Mouse (Mus musculus) ovary, postnatal 10 days (tissue): Measurements from ENCODE around the gene Atp2b2.
A peak's percentile ranks its signal among the peaks of the same experiment; 100 is the strongest.

Experiments
- DNase-seq: peaks from one replicate; pipeline ENCODE4 v3.0.0; 2022; ENCODE audit warnings: low spot score

The Atp2b2 gene

DNA sequence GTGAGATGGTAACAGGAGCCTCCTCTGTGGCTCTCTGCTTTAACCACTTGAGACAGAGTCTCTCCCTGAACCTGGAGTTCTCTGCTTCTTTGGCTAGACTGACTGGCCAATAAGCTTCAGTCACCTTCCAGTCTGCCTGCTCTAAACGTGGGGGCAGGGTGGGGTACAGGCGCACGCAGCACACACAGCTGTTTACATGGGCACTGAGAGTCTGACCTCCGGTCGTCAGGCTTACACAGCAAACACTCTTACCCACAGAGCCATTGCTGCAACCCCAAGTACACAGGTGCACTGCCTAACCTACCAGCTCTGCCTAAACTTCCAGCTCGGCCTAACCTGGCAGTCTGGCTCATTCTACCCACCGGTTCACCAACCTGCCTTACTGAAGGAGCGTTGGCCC is 251.4 kb downstream of the Atp2b2 start:
- DNase-seq: no peak

DNA sequence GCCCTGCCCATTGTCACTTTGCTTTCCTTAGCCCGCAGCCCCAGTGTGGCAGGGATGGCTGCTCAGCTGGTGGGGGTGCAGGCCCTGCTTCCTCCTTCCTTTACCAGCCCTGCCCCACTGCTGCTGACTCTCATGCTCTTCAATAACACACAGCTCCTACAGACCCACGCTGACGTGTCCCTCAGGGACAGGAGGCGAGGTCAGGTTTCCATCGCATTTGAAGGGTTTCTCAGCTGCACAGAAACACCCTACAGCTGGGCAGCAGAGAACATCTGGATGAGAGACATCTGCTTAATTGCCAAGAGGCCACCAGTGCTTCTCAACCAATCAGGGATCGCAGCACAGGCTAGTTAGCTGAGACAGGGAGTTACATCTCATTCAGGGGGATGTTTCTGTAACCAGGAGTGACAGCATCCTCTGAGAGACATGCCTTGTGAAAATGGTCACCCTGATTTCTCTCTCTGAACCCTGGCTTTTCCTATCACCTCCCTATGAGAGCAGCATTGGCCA is 254.9 kb downstream of the Atp2b2 start:
- DNase-seq: no peak

DNA sequence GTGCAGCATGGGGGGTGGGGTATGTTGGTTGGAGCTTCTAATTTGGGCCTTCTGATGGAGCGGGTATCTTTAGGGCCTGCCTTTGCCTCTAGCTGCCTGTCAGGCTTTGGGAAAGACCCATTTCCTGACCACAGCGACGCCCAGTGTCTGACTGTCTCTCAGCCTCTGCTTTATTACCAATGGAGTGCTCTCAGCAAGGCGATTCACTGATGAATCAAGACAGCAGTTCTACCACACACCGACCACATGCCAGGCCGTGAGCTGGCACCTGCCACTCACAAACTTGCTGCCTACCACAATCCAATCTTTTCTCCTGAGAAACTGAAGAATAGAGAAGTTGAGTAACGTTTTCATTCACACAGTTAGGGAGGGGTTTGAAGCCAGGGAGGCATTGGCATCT is 256.8 kb downstream of the Atp2b2 start:
- no peak for DNase-seq

DNA sequence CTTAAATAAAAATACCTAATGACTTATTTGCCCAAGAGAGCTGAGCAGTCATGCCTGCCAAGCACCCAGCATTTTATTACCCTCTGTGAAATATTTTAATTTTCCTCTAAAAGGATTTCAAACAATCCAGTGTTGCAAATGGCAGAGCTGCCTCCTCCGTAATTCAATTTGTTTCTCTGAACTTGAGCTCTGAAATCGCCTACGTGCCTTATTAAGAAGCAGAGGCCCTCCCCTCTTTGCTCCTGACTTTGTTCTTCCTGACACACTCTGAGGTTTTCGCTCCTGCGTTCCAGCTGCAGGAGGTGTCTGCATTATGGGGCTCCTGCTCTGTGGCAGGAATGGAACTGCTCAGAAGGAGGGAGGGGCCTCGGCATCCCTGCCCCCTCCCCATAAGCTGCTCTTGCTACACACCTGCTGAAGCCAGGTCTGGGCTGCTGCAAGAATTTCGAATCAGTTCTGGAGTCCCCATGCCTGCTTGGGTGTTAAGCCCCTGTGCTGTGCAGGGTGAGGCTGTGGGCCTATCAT is 264.1 kb downstream of the Atp2b2 start:
- no peak for DNase-seq

DNA sequence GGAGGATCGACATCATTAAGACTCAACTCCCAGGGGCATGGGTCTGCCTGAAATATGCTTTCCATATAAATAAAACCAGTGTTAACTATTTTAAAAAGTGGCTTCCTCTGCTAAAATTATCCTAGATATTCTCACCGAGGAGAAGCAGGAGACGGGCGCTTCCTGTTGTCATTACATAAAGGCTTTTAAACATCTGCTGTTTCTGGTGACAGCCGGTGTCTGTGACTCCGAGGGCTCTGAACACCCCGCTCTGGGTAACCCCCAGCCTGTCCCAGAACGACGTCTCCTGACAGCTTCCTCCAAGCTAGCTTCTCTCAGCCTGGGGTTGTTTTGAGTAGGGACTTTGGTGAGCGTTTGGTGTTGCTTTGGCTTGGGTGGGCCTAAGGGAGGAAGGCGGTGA is 273.6 kb downstream of the Atp2b2 start:
- no peak for DNase-seq

DNA sequence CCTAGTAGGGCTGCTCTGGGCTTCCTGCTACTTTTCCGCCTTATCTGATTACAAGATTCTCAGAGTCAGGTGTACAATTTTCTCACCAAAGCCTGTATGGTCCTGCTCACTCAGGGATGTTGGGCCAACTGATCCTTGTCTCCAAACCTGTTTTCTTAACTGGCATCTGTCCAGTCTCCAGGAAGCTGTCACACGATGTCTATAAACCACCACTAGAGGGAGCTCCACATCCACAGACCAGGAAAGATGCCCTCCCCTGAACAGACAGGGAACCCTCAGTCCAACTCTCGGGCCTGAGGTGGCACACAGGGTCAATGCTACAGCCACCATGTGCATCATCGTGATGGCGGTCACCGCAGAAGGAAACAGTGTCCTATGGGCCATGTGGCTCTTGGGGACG is 280.8 kb downstream of the Atp2b2 start:
- no peak for DNase-seq

DNA sequence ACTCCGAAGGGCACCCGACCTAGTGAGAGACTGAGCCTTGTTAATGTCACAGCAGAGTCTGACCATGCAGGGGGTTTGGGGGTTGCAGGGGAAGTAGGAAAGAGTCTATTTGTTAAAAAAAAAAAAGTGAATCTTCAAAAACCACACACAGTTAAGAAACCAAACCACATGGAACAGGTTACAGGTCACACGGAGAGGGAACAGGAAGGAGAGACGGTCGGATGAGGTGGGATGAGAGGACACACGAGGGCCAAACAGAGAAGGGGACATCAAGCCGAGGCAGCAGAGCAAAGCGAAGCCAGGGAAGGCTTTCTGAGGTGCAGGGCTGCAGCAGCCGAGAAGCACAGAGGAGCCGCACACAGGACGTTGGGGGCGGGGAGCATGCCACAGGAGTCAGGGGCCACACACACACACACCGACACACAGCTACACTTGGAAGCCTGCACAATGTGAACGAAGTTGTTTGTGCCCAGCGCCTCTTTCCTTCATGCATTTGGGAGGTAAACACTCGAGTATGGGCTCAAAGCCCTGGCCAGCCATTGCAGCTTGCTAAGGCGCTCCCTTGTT is 293.2 kb downstream of the Atp2b2 start:
- no peak for DNase-seq

DNA sequence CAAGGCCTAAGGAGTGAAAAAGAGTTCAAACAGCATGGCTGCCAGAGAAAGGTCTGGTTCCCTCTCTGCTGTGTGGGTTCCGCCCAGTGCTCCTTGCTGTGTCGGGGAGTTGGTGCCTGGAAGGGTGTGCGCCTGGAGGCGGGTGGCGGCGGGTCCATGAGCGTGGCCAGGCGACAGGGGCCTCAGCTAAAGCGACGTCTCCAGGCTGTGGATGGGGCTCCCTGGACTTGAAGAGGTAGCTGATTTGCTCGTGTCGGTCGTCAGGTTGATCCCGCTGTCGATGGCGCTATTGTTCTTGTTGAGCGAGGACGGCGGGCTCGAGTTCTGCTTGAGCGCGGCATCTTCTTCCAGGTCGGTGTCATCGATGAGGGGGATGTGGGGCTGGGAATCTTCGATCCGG is 294.1 kb downstream of the Atp2b2 start:
- DNase-seq: no peak

DNA sequence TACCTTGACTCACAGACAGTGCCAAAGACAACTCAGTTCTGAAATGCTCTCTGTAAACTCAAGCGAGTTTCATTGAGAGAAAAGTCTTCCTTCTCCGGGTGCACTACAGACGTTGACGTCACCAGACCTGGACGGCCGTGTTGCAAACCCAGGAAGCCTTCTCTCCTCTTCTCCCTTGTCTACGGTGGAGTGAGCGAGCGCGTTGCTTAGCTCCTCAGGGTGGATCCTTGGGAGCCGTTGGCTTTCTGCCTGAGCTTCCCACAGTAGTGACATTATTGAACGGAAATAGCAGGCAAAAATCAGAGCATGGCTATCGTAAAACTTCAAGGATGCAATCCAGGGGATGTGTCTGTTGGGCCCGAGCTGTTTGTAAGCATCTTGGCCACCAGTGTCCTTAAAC is 295.1 kb downstream of the Atp2b2 start:
- DNase-seq: no peak

DNA sequence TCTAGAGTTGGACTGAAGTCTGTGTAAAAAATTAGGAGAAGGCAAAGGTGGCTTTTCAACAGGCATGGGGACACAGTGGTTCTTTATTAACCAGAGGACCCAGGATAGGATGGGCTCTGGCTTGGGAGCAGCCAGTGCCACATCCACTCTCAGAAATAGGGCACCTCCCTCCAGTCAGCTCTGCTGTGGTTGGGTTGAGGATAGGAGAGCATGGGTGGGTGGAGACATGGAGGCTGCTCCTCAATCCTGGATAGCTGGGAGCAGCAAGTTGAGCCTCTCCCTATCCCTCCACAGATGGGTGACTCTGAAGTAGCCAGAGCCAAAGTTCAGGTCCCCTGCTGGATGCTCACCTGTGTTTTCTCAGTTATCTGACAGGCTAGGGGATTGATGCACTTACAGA is 297.3 kb downstream of the Atp2b2 start:
- DNase-seq: no peak

DNA sequence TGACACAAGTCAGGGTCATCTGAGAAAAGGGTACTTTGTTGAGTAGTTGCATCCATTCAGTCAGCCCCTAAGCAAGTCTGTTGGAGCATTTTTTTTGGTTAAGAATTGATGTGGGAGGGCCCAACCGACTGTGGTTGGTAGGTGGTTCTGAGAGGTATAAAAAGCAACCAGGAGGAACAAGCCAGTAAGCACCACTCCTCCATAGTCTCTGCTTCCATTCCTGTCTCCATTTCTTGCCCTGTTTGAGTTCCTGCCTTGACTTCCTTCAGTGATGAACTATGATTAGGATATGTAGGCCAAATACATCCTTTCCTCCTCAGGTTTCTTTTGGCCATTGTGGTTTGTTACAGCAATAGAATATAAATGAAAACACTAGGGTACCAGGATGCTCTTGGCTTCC is 299.3 kb downstream of the Atp2b2 start:
- DNase-seq: no peak

DNA sequence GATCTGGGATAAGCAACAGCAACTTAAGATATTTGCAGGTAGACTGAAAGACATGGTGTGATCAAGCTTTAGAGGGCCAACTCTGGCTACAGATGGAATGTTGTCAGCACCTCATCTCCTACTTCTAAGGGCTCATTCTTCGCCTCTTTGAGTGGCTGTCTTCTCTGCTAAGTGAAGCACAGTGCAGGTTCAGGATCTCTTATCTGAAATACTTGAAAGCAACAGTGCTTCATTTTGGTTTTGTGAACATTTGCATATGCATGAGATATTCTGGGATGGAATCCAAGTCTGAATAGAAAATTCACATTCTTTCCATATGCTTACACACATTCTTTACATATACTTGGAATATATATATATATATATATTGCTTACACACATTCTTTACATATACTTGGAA is 300.1 kb downstream of the Atp2b2 start:
- no peak for DNase-seq

DNA sequence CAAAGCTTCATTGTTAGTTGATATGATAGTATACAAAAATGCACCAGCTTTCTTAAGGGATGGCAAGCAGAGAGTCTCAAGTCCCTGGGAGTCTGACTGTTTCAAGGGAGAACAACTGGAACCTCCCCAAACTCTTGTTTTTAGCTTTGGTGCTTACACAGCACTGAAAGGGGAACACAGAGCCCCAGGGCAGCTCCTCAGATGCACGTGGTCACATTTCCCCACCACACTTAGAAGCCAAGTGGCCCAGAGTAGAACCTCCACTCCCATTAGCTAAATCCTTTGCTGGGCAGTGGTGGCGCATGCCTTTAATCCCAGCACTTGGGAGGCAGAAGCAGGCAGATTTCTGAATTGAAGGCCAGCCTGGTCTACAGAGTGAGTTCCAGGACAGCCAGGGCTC is 301.0 kb downstream of the Atp2b2 start:
- no peak for DNase-seq

DNA sequence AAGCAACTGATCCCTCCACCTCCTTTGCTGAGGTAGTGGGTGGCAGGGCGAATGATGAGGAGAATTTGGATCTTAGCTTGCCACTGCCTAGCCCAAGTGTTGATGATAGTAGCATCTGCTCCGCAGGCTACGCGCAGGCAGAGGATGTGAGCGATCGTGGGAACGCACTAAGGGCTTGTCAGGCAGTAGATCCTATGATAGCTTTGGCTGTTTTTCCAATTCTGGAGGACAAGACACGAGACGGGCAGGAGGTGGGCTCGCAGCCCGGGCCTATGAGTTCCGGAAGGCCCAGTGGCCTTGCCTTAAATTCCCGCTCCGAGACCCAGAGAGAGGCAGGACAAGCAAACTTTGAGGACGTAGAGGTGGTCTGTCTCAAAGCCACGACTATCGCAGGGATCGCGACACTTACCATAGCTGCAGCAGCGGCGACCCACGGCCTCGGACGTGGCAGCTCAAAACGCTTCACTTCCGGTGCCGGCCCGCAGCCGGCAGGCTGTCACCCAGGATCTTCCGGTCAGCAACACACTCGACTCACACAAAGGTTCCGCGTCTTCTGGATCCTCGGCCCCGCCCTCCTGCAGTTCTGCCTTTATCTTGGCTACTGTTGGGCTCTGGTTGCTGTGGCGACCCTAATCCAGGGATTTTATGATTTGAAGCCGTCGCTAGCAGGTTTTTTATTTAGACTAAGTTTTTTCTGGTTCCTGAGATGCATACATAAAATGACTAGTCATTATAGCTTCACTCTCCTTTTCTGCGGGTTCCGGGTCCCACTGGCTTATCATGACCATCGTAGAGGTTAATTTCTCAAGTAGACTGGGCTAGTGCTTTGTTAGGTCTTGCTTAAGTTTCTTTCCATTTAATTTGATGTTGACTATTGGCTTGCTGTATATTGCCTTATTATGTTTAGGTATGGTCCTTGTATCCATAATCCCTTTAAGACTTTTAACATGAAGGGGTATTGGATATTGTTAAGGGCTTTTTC is 301.9 kb downstream of the Atp2b2 start, which contains the start of gene Sec13:
Sec13 (minus strand) TSS at position 508 of the 982 bp plus-strand sequence.
- peak; percentile 69 for DNase-seq

DNA sequence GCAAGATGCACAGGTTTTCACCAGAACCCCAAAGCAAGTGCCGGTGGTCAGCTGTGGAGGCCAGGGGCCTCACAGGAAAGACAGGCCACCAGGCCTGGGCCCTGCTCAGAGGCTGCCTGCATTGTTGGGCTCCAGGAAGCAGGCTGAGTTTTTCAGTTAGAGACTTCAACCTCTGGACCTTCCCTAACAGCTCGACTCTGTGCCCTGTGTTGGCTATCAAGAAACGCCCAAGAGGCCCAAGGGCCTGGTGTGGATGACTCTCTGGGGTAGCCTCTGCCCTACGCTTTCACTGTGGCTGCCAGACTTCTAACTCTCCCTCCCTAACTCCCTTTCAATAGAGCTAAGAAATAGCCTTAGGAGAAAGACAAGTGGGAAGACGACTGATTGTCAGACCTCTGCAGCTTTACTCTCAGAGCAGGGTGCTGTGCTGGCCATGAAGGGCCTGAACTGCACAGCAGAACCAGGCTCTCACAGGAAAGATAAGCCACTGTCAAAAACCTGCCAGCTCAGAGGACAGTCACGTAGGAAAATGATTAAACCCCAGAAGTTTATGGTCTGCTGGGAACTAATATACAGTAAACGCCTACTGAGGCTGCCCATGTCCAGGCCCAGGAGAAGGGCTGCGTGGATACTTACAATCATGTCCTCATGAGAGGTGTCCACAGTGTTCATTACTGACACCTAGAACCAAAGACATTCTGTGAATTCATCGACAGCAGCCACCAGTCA is 304.9 kb downstream of the Atp2b2 start:
- no peak for DNase-seq

DNA sequence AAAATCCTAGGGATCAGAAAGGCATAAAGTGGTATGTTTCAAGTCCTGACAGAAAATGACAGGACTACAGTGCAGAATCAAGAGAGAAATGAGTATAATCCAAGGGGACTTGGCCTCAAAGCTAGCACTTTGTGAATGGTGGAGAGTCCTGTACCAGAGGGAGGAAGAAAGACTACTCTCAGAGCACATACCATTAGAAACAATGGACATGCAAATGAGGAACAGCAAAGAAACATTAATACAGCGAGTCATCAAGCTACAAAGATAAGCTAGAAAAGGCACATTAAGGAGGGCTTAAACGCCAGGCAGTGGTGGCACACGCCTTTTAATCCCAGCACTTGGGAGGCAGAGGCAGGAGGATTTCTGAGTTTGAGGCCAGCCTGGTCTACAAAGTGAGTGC is 311.1 kb downstream of the Atp2b2 start:
- DNase-seq: no peak

DNA sequence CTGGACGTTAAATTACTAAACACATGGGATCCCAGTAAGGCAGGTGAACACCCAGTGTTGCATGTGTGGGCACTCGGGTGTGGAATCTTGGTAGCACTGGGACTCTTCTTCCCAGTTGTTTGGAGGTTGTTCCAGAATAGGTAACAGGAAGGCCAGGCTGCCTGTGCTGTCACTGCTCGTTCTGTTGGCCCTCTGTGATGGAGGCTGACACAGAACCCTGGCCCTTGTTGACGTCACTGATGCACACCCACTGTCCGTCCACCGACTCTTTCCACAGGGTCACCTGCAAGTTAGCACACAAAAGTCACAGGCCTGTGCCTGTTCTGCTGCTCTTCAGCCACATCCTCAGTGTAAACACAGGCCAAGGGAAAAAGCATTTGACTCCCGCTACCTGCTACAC is 314.2 kb downstream of the Atp2b2 start:
- DNase-seq: no peak

DNA sequence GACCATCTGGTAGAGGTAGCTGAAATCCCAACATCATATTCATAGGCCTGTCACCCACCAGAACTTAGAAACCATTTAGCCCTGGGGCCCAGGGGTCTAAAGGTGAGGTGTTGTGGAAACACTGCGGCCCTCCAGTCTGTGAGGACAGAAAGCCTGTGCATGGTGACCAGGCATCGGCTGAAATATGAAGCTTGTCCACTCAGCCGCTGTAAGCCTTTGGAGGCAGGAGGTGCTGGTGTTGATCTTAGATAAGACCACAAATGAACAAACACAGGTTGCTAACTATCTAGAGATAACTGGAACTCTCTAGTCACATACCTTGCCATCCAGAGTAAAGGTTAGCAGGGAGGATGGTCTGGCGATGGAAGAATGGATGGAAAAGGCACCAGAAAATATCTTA is 321.4 kb downstream of the Atp2b2 start:
- no peak for DNase-seq

DNA sequence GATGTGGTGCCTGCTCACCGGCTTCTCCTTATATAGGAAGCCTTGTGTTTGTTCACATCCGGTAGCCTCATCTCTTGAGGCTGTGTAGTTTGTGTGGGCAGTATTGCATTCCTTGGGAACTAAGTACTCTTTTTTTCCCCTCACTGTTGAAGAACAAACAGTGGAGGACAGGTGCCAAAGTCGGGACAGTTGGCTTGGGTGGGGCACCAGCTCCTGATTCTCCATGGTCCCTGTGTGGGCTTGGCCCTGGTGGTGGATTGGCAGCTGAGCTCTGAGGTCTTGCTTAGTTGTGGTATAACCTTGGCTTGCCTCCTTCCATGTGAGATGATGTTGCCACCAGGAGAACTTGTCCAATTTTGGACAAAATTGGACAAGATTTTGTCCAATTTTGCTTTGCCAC is 322.5 kb downstream of the Atp2b2 start, which contains the start of gene Ghrl:
Ghrl (minus strand) TSS at position 3 of the 400 bp plus-strand sequence.
- DNase-seq: no peak

DNA sequence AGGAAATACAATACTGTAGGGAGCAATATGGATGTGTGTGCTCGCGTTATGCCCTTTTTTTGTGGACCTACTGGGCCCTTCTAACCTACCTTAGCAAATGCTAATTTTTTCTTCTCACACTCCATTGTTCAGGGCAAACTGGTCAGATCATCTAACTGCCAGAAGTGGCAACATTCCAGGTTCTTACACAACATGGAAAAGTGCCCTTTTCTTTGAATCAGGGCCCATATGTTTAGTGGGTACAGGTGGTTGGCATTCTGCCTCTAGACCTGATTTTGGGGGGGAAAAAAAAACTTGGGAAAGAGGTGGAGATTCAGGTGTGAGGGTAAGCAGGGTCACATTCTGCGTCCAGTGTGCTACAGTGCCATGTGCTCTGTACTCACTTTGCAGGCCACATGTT is 324.9 kb downstream of the Atp2b2 start:
- DNase-seq: no peak

DNA sequence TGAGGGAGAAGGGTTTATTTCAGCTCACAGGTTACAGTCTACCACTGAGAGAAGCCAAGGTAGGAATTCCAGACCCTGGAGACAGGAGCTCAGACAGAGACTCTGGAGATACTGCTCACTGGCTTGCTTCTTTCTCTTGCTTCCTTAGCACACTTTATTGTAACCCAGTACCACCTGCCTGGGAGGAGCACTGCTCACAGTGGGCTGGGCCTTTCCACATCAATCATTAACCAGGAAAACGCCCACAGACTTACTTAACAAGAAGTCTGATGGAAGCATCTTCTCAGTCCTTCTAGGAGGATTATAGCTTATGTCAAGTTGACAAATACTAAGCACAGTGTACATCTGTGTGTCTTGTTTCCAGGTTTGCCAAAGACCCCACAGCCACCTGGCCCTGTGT is 327.6 kb downstream of the Atp2b2 start:
- DNase-seq: no peak

DNA sequence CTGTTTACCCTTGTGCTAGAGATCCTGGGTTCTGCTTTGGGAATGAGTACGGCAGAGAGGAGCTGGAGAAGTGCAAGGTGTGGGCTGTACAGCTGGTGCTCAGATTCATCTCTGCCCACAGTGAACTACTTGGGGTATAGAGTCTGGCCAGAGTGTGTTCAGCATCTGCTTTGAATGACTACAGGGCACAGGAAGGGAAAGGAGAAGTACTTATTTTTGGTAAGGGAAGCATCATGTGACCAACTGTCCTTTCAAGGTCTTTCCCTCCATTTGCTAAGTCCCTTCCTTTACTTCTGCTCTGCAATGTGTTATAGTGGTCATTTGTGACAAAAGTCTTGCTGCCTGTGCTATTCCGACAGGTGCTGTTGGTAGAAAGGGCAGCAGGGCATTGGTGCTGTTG is 328.1 kb downstream of the Atp2b2 start:
- DNase-seq: no peak
